Mouse (Mus musculus) midbrain, embryonic 15.5 days (tissue): ENCODE measurements around the gene Eef1akmt2. TPM values are rescaled to one million over a fixed set of nuclear protein-coding genes. Genes with fewer than 3 reads are reported as not detected.

ENCODE experiments used
- ATAC-seq: fragments of 200-750 bp; cut with Nextera tagmentation; replicated peaks from 2 replicates; pipeline ENCODE4 v1.8.0; 2017; ENCODE audit warnings: moderate TSS enrichment
- H3K27ac ChIP-seq: fragments of 300-500 bp; sonication (generic); 2 replicates; pipeline ENCODE4 v1.5.1; 2015; ENCODE audit warnings: mild to moderate bottlenecking, inconsistent platforms
- H3K27me3 ChIP-seq: fragments of 300-500 bp; sonication (generic); replicated peaks from 2 replicates; pipeline ENCODE4 v1.6.1; 2015; ENCODE audit warnings: inconsistent platforms
- H3K36me3 ChIP-seq: fragments of 300-500 bp; sonication (generic); replicated peaks from 2 replicates; pipeline ENCODE4 v1.6.1; 2015; ENCODE audit warnings: inconsistent platforms
- H3K4me1 ChIP-seq: fragments of 300-500 bp; sonication (generic); 2 replicates; pipeline ENCODE4 v1.6.1; 2015; ENCODE audit warnings: inconsistent platforms
- H3K4me2 ChIP-seq: fragments of 300-500 bp; sonication (generic); 2 replicates; pipeline ENCODE4 v1.6.1; 2015; ENCODE audit warnings: inconsistent platforms, mild to moderate bottlenecking, moderate library complexity
- H3K4me3 ChIP-seq: fragments of 300-500 bp; sonication (generic); 2 replicates; pipeline ENCODE4 v1.5.1; 2015; ENCODE audit warnings: mild to moderate bottlenecking, inconsistent platforms
- H3K9ac ChIP-seq: fragments of 300-500 bp; sonication (generic); 2 replicates; pipeline ENCODE4 v1.6.1; 2015; ENCODE audit warnings: mild to moderate bottlenecking, inconsistent platforms
- H3K9me3 ChIP-seq: fragments of 300-500 bp; sonication (generic); 2 replicates; pipeline ENCODE4 v1.6.1; 2016; ENCODE audit warnings: inconsistent platforms
- WGBS: fragments of 180-500 bp; shearing (Covaris S2); methylation state at CpG from one replicate; pipeline ENCODE4 v1.1.7; 2015; ENCODE audit warnings: mixed read lengths; 5-methylcytosine and 5-hydroxymethylcytosine counted together
- polyA plus RNA-seq: library from polyadenylated mRNA; unstranded; fragments of >200 nt; fragmentation: Nextera tagmentation; extraction: Ambion mirVana; gene quantifications from 2 replicates; pipeline ENCODE4 v1.2.1, GENCODE M21; 2015

Gene Eef1akmt2
- polyA plus RNA-seq, 1 experiment from 2014 or later = 88.1 TPM

GRCm38 (mm10) chr7:132889691-132890090 is 37.2 kb upstream of the Eef1akmt2 start:
- Histone ChIP-seq H3K27me3 (no peaks in the 10 kb centered on the region), H3K4me1 (no peaks in the 10 kb centered on the region), H3K9ac (no peak overlapping the region), H3K4me3 (no peak overlapping the region), H3K4me2 (no peak overlapping the region), H3K27ac (no peak overlapping the region), H3K9me3 (no peaks in the 10 kb centered on the region), H3K36me3 (no peaks in the 10 kb centered on the region)
- ATAC-seq = no peak
- WGBS = 89% methylated on average over 8 of the region's 8 CpGs

- Histone ChIP-seq H3K36me3 (peaks cover 3% of the 10 kb centered on the region; the same call in 1 of the 2 replicates), H3K9ac (no peak overlapping the region), H3K27ac (no peak overlapping the region), H3K27me3 (no peaks in the 10 kb centered on the region), H3K4me1 (no peaks in the 10 kb centered on the region), H3K4me2 (no peak overlapping the region), H3K4me3 (no peak overlapping the region), H3K9me3 (no peaks in the 10 kb centered on the region)
- no peak for ATAC-seq
- WGBS = 71% methylated on average over 4 of the region's 4 CpGs
These were observed 36.2 kb upstream of the Eef1akmt2 start for GRCm38 (mm10) chr7:132888518-132889249.

- 87% methylated on average over 3 of the region's 3 CpGs for WGBS
- H3K9ac ChIP-seq = no peak overlapping the region
- H3K4me2 ChIP-seq = no peak overlapping the region
- ATAC-seq = no peak
- no peaks in the 10 kb centered on the region for H3K27me3 ChIP-seq
- no peak overlapping the region for H3K4me3 ChIP-seq
- H3K27ac ChIP-seq = no peak overlapping the region
- H3K9me3 ChIP-seq = no peaks in the 10 kb centered on the region
- H3K36me3 ChIP-seq = peaks cover 7% of the 10 kb centered on the region; the same call in 1 of the 2 replicates
- no peaks in the 10 kb centered on the region for H3K4me1 ChIP-seq
These were observed 35.6 kb upstream of the Eef1akmt2 start for GRCm38 (mm10) chr7:132888052-132888451.

DNA sequence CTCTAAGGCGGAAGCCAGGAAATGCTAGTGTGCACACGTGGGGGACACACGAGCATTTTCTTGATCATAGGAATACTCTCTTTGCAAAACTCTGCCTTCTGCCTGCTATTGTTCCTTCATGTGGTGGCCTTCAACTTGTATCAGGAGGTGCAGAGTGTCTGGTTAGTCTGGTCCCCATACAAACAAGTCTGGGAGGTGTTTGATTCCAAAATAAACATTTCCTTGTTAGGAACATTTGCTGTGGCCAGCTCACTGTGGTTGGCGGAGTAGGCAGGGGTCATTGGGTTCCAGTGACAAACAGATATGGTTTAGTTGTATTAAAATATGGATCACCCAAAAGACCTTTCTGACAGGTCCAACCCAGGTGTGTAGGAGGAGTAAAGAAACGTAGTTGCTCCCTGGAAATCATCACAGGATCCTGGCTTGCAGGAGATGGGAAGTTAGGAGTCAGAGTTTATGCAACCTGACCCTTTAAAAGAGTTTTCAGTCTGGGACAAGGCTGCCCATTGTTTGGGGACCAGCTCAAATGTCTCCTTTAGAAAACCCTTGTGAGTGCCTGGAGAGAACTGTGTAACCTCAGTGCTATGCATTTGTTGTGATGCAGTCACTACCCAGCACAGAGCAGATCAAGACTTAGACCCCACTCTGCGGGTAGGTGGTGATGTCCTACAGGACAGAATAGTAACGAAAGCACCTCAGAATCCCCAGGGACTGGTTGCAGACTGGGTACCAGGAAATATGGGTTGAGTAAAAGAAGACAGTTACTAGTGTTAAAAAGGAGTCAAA is 34.7 kb upstream of the Eef1akmt2 start:
- Histone ChIP-seq H3K27me3 (no peaks in the 10 kb centered on the region), H3K4me3 (no peak overlapping the region), H3K27ac (no peak overlapping the region), H3K36me3 (peaks cover 7% of the 10 kb centered on the region; the same call in 1 of the 2 replicates), H3K4me2 (no peak overlapping the region), H3K9ac (no peak overlapping the region), H3K9me3 (no peaks in the 10 kb centered on the region), H3K4me1 (no peaks in the 10 kb centered on the region)
- WGBS = 85% methylated on average over 7 of the region's 7 CpGs
- ATAC-seq = no peak

DNA sequence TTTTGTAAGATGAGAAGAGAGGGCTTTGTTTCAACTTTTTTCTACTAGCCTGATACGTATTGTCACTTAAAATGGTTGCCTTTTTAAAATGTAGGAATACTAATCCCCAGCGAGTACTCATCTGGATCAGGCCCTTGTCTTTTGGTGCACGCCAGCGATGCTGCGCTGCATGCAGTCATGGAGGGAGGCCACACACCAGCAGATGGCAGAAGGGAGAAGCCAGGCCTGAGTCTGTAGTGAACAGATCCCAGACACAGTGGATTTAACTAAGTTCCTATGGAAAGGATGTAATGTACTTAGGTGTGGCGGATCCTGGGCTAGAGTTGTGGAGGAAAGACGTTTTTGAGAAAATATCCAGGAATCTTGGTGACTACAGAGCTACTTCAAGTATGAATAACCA is 31.6 kb upstream of the Eef1akmt2 start:
- 90% methylated on average over 7 of the region's 7 CpGs for WGBS
- ATAC-seq = no peak

DNA sequence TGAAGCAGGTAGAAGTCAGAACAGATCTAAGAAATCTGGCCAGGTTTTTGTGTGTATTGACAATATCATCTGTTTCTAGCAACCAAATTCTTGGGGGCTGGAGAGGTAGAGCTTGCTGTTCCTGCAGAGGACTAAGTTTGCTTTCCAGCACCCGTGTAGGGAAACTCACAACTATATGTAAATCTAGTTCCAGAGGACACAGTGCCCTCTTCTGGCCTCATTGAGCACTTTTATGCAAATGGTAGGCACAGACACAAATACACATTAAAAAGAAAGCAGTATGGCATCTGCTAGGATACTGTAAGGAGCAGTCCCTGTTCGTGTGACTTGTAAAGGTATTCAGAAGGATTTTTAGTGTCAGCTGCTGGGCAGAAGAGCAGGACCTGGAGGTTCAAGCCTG is 29.9 kb upstream of the Eef1akmt2 start:
- Histone ChIP-seq H3K27me3 (no peaks in the 10 kb centered on the region), H3K9me3 (no peaks in the 10 kb centered on the region), H3K36me3 (peaks cover 42% of the 10 kb centered on the region), H3K27ac (no peak overlapping the region), H3K4me1 (no peaks in the 10 kb centered on the region), H3K4me2 (no peak overlapping the region), H3K9ac (no peak overlapping the region), H3K4me3 (no peak overlapping the region)
- WGBS = 75% methylated on average over 2 of the region's 2 CpGs
- no peak for ATAC-seq

More for the DNA sequence above, 31.6 kb upstream of the Eef1akmt2 start:
- Histone ChIP-seq H3K4me1 (no peaks in the 10 kb centered on the region), H3K4me3 (no peak overlapping the region), H3K4me2 (no peak overlapping the region), H3K36me3 (peaks cover 28% of the 10 kb centered on the region), H3K9me3 (no peaks in the 10 kb centered on the region), H3K27me3 (no peaks in the 10 kb centered on the region), H3K27ac (no peak overlapping the region), H3K9ac (no peak overlapping the region)

GRCm38 (mm10) chr7:132880276-132880675 is 27.8 kb upstream of the Eef1akmt2 start:
- no peak for ATAC-seq
- Histone ChIP-seq H3K4me2 (no peak overlapping the region), H3K4me1 (no peaks in the 10 kb centered on the region), H3K36me3 (peaks cover 61% of the 10 kb centered on the region), H3K27me3 (no peaks in the 10 kb centered on the region), H3K27ac (no peak overlapping the region), H3K9me3 (no peaks in the 10 kb centered on the region), H3K9ac (no peak overlapping the region), H3K4me3 (no peak overlapping the region)
- 100% methylated on average over 1 of the region's 1 CpGs for WGBS

- Histone ChIP-seq H3K4me3 (no peak overlapping the region), H3K9me3 (no peaks in the 10 kb centered on the region), H3K27ac (no peak overlapping the region), H3K36me3 (peaks cover 75% of the 10 kb centered on the region), H3K27me3 (no peaks in the 10 kb centered on the region), H3K9ac (no peak overlapping the region), H3K4me2 (no peak overlapping the region), H3K4me1 (no peaks in the 10 kb centered on the region)
- ATAC-seq = no peak
- WGBS = 87% methylated on average over 2 of the region's 2 CpGs
These were observed 23.1 kb upstream of the Eef1akmt2 start for GRCm38 (mm10) chr7:132875391-132876086.

DNA sequence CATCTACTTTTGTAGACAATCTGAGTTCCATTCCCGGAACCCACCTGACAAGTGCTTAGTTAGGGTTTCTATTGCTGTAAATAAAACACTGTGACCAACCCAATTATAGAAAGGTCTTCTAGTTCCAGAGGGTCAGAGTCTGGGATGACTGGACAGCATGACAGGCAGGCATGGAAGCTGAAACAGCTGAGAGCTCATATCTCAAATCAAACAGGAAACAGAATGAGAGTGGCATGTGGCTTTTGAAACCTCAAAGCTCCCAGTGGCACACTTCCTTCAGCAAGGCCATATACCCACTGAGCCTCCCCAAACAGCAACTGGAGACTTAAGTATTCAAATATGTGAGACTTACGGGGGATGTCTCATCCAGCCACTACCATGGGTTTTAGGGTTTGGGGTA is 20.6 kb upstream of the Eef1akmt2 start:
- no peak overlapping the region for H3K4me3 ChIP-seq
- no peak overlapping the region for H3K4me2 ChIP-seq
- 95% methylated on average over 2 of the region's 2 CpGs for WGBS
- H3K9ac ChIP-seq = no peak overlapping the region
- no peaks in the 10 kb centered on the region for H3K4me1 ChIP-seq
- no peaks in the 10 kb centered on the region for H3K27me3 ChIP-seq
- H3K9me3 ChIP-seq = no peaks in the 10 kb centered on the region
- ATAC-seq = no peak
- H3K36me3 ChIP-seq = peaks cover 65% of the 10 kb centered on the region
- no peak overlapping the region for H3K27ac ChIP-seq

DNA sequence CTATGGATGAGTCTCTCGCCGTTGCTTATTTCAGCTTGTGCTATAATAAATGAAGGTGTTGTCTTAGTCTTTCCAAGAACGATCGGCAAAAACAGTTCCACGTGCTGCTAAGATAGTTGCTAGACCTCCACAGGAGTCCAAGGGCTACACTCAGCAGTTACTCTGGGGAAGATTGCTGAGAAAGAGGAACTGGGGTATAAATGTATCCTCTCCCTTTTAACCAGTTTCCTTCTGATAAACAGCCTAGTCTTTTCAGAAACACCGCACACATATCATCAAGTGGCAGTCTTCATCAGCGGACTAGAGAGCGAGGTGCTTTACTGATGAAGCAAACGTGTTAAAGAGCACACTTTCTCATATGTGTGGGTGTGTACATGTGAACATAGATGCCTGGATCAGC is 13.8 kb upstream of the Eef1akmt2 start:
- WGBS = 93% methylated on average over 9 of the region's 9 CpGs
- H3K9me3 ChIP-seq = no peaks in the 10 kb centered on the region
- no peaks in the 10 kb centered on the region for H3K27me3 ChIP-seq
- no peak overlapping the region for H3K4me2 ChIP-seq
- ATAC-seq = no peak
- H3K27ac ChIP-seq = no peak overlapping the region
- H3K9ac ChIP-seq = no peak overlapping the region
- H3K4me3 ChIP-seq = no peak overlapping the region
- H3K36me3 ChIP-seq = peaks cover 21% of the 10 kb centered on the region; the same call in 1 of the 2 replicates
- H3K4me1 ChIP-seq = peaks cover 3% of the 10 kb centered on the region; the same call in 1 of the 2 replicates

DNA sequence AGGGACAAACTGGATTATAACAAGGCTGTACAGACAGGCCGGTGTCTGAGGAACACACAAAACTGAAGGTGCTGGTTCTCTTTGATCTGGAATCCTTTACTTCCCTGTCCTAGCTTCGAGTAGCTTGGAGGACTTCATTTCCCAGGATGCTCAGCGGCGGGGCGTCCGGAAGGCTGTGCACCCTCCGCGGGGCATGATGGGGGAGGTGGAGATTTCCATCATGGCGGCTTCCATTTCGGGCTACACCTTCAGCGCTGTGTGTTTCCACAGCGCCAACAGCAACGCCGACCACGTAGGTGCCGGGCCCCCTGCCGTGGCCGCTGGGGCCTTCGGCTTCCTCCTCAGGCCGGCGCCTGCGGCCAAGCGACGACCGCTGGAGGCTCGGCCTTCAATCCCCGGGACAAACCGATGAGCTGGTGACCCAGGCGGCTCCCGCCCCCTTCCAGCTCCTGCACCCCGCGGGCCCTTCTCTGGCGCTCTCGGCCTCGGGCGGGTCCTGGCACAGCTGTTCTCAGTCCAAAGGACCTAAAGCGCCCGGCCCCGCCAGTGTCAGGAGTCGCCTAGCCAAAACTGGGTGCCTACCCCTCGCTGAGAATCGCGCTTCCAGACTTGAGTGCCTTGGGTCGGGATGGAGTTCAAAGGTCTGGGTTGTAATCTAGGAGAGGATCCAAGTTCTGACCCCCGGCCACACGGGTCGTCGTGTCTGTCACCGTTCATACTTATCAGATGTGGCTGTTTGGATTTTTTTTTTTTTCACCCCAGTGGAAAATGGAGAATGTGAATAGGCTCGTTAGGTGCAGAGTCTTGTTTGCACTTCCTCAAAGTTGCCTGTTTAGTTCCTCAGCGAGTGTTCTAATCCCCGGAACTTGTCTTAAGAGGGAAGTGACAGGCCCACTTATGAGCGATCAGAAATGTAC is 6.8 kb upstream of the Eef1akmt2 start, which contains the start of gene Abraxas2:
Gene Abraxas2, plus strand, starts transcription at position 184 of the 917 bp plus-strand sequence.
- WGBS = 1% methylated on average over 53 of the region's 53 CpGs
- peak; percentile 94 for ATAC-seq
- H3K4me3 ChIP-seq = peak within 1 kb of the TSS; percentile 75
- no peaks in the 10 kb centered on the region for H3K36me3 ChIP-seq
- H3K4me1 ChIP-seq = peaks cover 20% of the 10 kb centered on the region
- peak within 1 kb of the TSS; percentile 78 for H3K27ac ChIP-seq
- peak within 1 kb of the TSS; percentile 85 for H3K9ac ChIP-seq
- H3K9me3 ChIP-seq = no peaks in the 10 kb centered on the region
- no peaks in the 10 kb centered on the region for H3K27me3 ChIP-seq
- peak within 1 kb of the TSS; percentile 73 for H3K4me2 ChIP-seq
